Mouse (Mus musculus) left cerebral cortex, adult 18-20 months (tissue): ENCODE measurements around the gene Gnl2. TPM values are rescaled to one million over a fixed set of nuclear protein-coding genes. Genes with fewer than 3 reads are reported as not detected.

Source experiments
- DNase-seq, 2 experiments: peaks; one replicate each; pipeline ENCODE4 v3.0.0; 2021 to 2022; ENCODE audit warnings: low spot score in 2 of 2, mixed read lengths in 1 of 2
- total RNA-seq, 2 experiments: library from RNA; stranded (reverse); gene quantifications; 2 replicates each; pipeline ENCODE4 v1.2.3; 2021

The Gnl2 gene
- total RNA-seq, 2 experiments from 2014 or later = 54.9 to 60.0 TPM

- DNase-seq = peak; percentile 91 to 94
Measured at GRCm38 (mm10) chr4:125084403-125085345, 68.3 kb downstream of the Gnl2 start, which contains the start of gene Meaf6. Gene Meaf6, plus strand, starts transcription at chr4:125085134.

- peak; percentile 61 to 70 for DNase-seq
Measured at GRCm38 (mm10) chr4:125085346-125085841, 69.0 kb downstream of the Gnl2 start.

- DNase-seq = no peak
Measured at GRCm38 (mm10) chr4:125093031-125093430, 76.6 kb downstream of the Gnl2 start.

- DNase-seq = no peak
Measured at GRCm38 (mm10) chr4:125096066-125096465, 79.7 kb downstream of the Gnl2 start.

- no peak for DNase-seq
Measured at GRCm38 (mm10) chr4:125097412-125097811, 81.0 kb downstream of the Gnl2 start.

- DNase-seq = peak; percentile 84 to 90
Measured at GRCm38 (mm10) chr4:125099458-125099857, 83.1 kb downstream of the Gnl2 start.

GRCm38 (mm10) chr4:125101334-125101733, 84.9 kb downstream of the Gnl2 start:
- DNase-seq = no peak

Other genes with a start within 250 kb of the Gnl2 start
- 10 to 100 TPM; 25.8 to 27.8 TPM for gene Mtf1, start 214.5 kb upstream of the Gnl2 start, total RNA-seq
- gene Yrdc, start 165.9 kb upstream of the Gnl2 start, total RNA-seq = 10 to 100 TPM; 38.3 to 39.3 TPM
- gene 1110065P20Rik, start 165.4 kb upstream of the Gnl2 start, total RNA-seq = 10 to 100 TPM; 73.1 to 75.8 TPM
- gene Maneal, start 154.4 kb upstream of the Gnl2 start, total RNA-seq = 10 to 100 TPM; 53.8 to 55.5 TPM
- gene Epha10, start 135.7 kb upstream of the Gnl2 start, total RNA-seq = 10 to 100 TPM; 44.4 to 46.0 TPM
- gene 9930104L06Rik, start 79.5 kb upstream of the Gnl2 start, total RNA-seq = 10 to 100 TPM; 17.5 to 19.3 TPM
- gene Cdca8, start 77.3 kb upstream of the Gnl2 start, total RNA-seq = 1 to 10 TPM in 1 of 2 experiments, under 1 TPM in 1; 0.96 to 1.8 TPM
- 10 to 100 TPM; 18.9 to 24.4 TPM for gene Rspo1, start 30.2 kb upstream of the Gnl2 start, total RNA-seq
- gene Dnali1, start 49.1 kb downstream of the Gnl2 start, total RNA-seq = under 1 TPM; 0.16 to 0.77 TPM
- gene Snip1, start 50.1 kb downstream of the Gnl2 start, total RNA-seq = 10 to 100 TPM; 15.1 to 16.0 TPM
- 100 to 1,000 TPM; 129 to 139 TPM for gene Meaf6, start 68.5 kb downstream of the Gnl2 start, total RNA-seq
- gene Zc3h12a, start 111.3 kb downstream of the Gnl2 start, total RNA-seq = 1 to 10 TPM in 1 of 2 experiments, under 1 TPM in 1; 0.56 to 1.1 TPM